Mouse (Mus musculus) megakaryocyte, embryonic 14.5 days (primary cell): ENCODE measurements around the gene Abracl.

Source experiments
- FLI1 ChIP-seq: IDR thresholded peaks from 2 replicates; pipeline ENCODE4 v1.6.1; 2012; ENCODE audit warnings: low read length, inconsistent platforms, mixed read lengths
- GATA1 ChIP-seq: IDR thresholded peaks from 3 replicates; pipeline ENCODE4 v1.6.1; 2012; ENCODE audit warnings: mixed read lengths, low read length, inconsistent platforms, borderline replicate concordance

DNA sequence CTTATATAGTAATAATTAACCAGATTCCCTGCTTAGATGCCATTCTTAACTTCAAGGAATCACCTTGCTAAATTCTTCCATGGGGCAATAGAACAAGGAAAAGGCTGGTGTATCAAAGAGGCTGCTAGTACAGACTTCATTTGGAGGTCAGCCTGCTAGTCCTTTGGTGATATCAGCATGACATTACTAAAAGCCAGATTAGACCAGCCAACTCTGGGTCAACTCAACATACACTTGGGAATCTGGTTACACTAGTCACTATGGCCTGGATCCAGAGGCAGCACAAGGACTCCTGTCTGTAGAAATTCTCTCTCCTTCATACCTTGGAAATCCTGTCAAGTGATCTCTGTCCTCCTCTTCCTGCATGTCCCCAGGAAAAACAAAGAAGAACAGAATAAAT, 23.3 kb upstream of the Abracl start:
- TF ChIP-seq GATA1 (no peak), FLI1 (no peak)
